Mouse (Mus musculus) embryonic facial prominence, embryonic 13.5 days (tissue): ENCODE measurements around the gene Mgrn1. TPM values are rescaled to one million over a fixed set of nuclear protein-coding genes. Genes with fewer than 3 reads are reported as not detected.

Source experiments
- ATAC-seq: fragments of 200-750 bp; cut with Nextera tagmentation; 2 replicates; pipeline ENCODE4 v1.8.0; 2017; ENCODE audit warnings: low read depth; ENCODE audit not compliant: insufficient number of reproducible peaks, insufficient read depth, low FRiP score, low TSS enrichment
- H3K27ac ChIP-seq: fragments of 300-500 bp; sonication (generic); 2 replicates; pipeline ENCODE4 v1.5.1; 2015; ENCODE audit warnings: moderate library complexity, mild to moderate bottlenecking, inconsistent platforms
- H3K27me3 ChIP-seq: fragments of 300-500 bp; sonication (generic); 2 replicates; pipeline ENCODE4 v1.6.1; 2015; ENCODE audit warnings: mild to moderate bottlenecking, inconsistent platforms
- H3K36me3 ChIP-seq: fragments of 300-500 bp; sonication (generic); 2 replicates; pipeline ENCODE4 v1.6.1; 2015; ENCODE audit warnings: mild to moderate bottlenecking, inconsistent platforms
- H3K4me1 ChIP-seq: fragments of 300-500 bp; sonication (generic); 2 replicates; pipeline ENCODE4 v1.6.1; 2015; ENCODE audit warnings: inconsistent platforms
- H3K4me2 ChIP-seq: fragments of 300-500 bp; sonication (generic); 2 replicates; pipeline ENCODE4 v1.6.1; 2015; ENCODE audit warnings: moderate library complexity, mild to moderate bottlenecking, inconsistent platforms
- H3K4me3 ChIP-seq: fragments of 300-500 bp; sonication (generic); 2 replicates; pipeline ENCODE4 v1.5.1; 2015; ENCODE audit warnings: mild to moderate bottlenecking, inconsistent platforms
- H3K9ac ChIP-seq: fragments of 300-500 bp; sonication (generic); 2 replicates; pipeline ENCODE4 v1.6.1; 2015; ENCODE audit warnings: mild to moderate bottlenecking, inconsistent platforms
- H3K9me3 ChIP-seq: fragments of 300-500 bp; sonication (generic); 2 replicates; pipeline ENCODE4 v1.6.1; 2016; ENCODE audit warnings: inconsistent platforms
- WGBS: fragments of 180-500 bp; shearing (Covaris S2); methylation state at CpG from one replicate; pipeline ENCODE4 v1.1.7; 2015; ENCODE audit warnings: mixed read lengths; 5-methylcytosine and 5-hydroxymethylcytosine counted together
- polyA plus RNA-seq: library from polyadenylated mRNA; unstranded; fragments of >200 nt; fragmentation: Nextera tagmentation; extraction: Ambion mirVana; gene quantifications from 2 replicates; pipeline ENCODE4 v1.2.1, GENCODE M21; 2015

Mgrn1 gene
- polyA plus RNA-seq, 1 experiment from 2014 or later: 87.7 TPM

DNA sequence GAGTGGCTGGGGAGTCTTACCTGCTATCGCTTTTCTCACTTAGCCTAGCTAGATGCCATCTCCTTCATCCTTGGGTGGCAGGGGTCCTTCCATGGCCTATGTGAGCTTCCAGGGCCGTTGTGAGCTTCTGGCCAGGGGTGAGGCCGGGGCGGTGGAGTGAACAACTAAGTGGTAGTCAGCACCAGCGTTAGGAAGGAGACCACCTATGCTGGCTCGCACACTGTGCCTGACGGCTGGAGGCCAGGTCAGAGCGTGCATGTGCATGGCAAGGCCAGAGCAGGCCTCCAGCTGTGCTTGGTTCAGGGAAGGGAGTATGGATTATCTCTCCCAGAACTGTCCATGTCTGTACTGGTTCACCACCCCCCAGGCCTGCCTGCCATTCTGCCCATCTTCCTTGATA lies 22.3 kb upstream of the Mgrn1 start:
- H3K4me3 ChIP-seq: no peak overlapping the region
- no peaks in the 10 kb centered on the region for H3K27me3 ChIP-seq
- 83% methylated on average over 8 of the region's 8 CpGs for WGBS
- H3K9ac ChIP-seq: no peak overlapping the region
- no peak overlapping the region for H3K4me2 ChIP-seq
- no peaks in the 10 kb centered on the region for H3K36me3 ChIP-seq
- H3K9me3 ChIP-seq: no peaks in the 10 kb centered on the region
- no peak overlapping the region for H3K27ac ChIP-seq
- no peaks in the 10 kb centered on the region for H3K4me1 ChIP-seq
- ATAC-seq: no peak

DNA sequence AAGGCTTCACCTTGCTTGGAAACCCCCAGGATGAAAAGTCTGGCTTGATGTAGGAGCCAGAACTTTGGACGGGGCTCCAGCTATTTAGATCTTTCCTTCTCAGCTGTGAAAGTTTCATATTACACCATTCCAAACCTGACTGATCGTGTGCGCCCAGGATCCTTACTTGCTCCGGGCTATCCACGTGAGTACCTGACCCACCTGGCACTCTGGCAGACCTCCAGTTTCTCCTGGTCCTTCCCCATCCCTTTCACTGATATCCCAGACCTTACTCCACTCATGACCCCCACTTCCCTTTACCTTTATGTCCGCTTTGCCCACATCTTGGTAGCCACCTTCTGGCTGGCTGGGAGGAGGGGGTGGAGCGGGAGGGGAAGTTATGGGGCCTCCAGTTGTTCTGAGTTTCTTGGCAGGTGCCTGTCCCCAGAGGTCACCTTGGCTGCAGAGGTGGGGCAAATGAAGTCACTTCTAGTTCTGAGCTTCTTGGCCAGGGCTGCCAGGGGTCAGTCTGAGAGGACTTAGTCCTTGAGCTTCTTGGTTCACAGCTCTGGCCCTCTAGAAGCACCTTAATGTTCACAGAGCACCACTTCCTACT lies 19.9 kb upstream of the Mgrn1 start:
- H3K9ac ChIP-seq: no peak overlapping the region
- H3K4me2 ChIP-seq: no peak overlapping the region
- no peak for ATAC-seq
- H3K27me3 ChIP-seq: no peaks in the 10 kb centered on the region
- 44% methylated on average over 7 of the region's 7 CpGs for WGBS
- H3K4me3 ChIP-seq: no peak overlapping the region
- H3K27ac ChIP-seq: no peak overlapping the region
- H3K36me3 ChIP-seq: peaks cover 19% of the 10 kb centered on the region
- H3K9me3 ChIP-seq: no peaks in the 10 kb centered on the region
- H3K4me1 ChIP-seq: no peaks in the 10 kb centered on the region

DNA sequence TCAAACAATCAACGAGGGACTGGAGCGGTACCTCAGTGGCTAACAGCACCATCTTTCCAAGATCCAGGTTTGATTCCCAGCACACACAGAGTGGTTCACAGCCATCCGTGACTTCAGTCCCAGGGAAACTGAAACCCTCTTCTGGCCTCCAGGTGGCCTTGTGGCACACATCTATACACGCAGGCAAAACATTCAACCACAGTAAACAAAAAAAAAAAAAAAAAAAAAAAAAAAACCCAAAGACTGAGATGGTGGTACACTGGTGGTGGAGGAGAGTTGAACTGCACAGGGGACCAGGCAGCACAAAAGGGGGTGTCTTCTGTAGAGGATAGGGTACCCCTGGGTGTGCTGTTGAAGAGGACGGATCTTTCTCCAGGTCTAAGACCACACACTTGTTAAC lies 15.6 kb upstream of the Mgrn1 start:
- Histone ChIP-seq H3K4me2 (no peak overlapping the region), H3K27ac (no peak overlapping the region), H3K4me1 (no peaks in the 10 kb centered on the region), H3K9me3 (no peaks in the 10 kb centered on the region), H3K27me3 (no peaks in the 10 kb centered on the region), H3K36me3 (peaks cover 50% of the 10 kb centered on the region), H3K4me3 (no peak overlapping the region), H3K9ac (no peak overlapping the region)
- no peak for ATAC-seq
- WGBS: 86% methylated on average over 5 of the region's 5 CpGs

DNA sequence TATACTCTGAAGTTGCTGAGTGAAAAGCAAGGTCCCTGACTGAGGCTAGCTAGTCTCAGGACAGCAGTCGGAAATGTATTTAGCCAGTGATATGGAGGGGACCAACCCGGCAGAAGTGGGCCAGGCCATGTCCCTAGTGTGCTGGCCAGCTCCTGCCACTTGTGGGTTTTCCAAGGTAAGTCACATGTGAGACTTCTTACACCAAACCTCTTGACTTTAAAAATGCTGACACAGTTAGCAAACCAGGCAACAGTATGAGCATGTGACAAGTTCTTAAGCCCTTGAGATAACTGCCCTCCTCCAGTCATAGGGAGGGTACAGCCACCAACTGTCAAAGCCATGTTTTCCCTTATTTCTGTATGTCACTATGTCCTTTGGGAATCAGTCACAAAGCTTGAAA lies 14.1 kb upstream of the Mgrn1 start:
- H3K9ac ChIP-seq: no peak overlapping the region
- peaks cover 60% of the 10 kb centered on the region for H3K36me3 ChIP-seq
- H3K27ac ChIP-seq: no peak overlapping the region
- no peak overlapping the region for H3K4me2 ChIP-seq
- peaks cover 14% of the 10 kb centered on the region for H3K4me1 ChIP-seq
- no peak for ATAC-seq
- H3K27me3 ChIP-seq: no peaks in the 10 kb centered on the region
- WGBS: 87% methylated on average over 2 of the region's 2 CpGs
- H3K4me3 ChIP-seq: no peak overlapping the region
- H3K9me3 ChIP-seq: no peaks in the 10 kb centered on the region

DNA sequence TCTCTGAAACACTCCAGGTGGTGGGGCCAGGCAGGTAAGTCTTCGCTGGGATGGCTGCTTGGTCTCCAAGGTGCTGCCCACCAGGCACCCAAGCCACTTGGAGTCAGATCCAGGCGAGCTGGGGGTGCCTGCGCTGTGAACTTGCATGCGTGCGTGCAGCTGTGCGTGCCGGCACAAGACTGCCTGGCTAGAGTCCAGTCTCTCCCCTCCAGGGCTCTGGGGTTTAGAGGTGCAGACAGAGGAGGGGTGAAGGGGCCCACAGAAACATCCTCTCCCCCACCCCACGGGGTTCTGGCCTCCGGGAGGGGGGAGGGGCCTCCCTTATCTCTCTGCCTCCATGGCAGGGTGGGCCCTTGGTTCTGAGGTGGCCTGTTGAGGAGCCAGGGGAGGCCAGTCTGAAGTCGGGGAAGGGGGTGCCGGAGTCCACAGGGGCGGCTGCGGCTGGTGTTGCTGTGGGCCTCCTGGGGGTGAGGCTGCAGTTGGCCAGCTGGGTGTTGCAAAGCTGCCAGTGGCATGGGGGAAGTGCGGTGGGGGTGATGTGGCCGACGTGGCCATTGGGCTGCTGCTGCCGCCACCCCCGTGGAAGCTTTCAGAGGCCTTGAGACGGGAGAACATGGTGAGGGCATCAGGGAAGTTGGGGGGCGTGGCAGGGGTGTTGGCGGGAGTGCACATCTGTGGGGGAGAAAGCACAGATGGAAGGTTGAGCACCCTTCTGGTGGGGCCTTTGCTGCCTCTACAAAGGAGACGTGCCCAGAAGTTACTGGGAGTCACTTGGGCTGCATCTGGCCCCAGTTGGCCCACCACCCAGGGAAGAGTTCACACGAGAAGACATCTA lies 10.6 kb upstream of the Mgrn1 start:
- Histone ChIP-seq H3K27me3 (no peaks in the 10 kb centered on the region), H3K4me3 (no peak overlapping the region), H3K27ac (no peak overlapping the region), H3K9me3 (no peaks in the 10 kb centered on the region), H3K36me3 (peaks cover 45% of the 10 kb centered on the region), H3K4me2 (no peak overlapping the region), H3K4me1 (peaks cover 31% of the 10 kb centered on the region), H3K9ac (0 out of 2 replicates have a peak overlapping the region, but pooled peaks have one; percentile 1)
- no peak for ATAC-seq
- 84% methylated on average over 23 of the region's 23 CpGs for WGBS

DNA sequence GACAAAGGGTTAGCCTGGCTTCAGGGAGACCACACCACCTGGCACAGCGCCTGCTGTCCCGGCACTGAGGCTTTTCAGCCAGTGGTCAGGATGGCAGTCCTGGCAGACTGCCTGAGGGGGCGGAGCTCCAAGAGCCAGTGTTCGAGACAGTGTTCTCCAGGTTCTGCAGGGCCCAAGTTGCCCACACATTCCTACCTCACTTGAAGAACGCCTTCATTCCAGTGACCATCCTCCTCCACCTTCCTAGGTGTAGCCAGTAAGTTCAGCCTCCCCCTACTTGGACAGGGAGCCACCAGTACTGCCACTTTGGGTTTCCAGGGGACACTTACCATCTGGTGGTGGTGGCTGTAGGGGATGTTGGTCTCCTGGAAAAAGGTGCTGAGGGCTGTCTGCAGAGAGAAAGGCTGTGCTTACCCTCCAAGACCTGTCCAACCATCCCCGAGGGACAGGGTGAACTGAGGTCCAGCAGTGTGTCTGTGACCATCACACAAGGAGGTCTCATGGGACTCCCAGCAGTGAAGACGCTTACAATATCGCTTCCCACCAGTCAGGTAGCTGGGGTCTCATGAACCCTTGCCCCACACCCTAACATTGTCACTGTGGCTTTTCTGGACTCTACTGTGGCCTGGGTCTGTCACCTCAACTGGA lies 9.9 kb upstream of the Mgrn1 start:
- H3K9me3 ChIP-seq: no peaks in the 10 kb centered on the region
- peaks cover 41% of the 10 kb centered on the region for H3K36me3 ChIP-seq
- H3K4me3 ChIP-seq: no peak overlapping the region
- 84% methylated on average over 8 of the region's 8 CpGs for WGBS
- 0 out of 2 replicates have a peak overlapping the region, but pooled peaks have one; percentile 1 for H3K9ac ChIP-seq
- no peaks in the 10 kb centered on the region for H3K27me3 ChIP-seq
- no peak overlapping the region for H3K27ac ChIP-seq
- no peak overlapping the region for H3K4me2 ChIP-seq
- ATAC-seq: no peak
- peaks cover 32% of the 10 kb centered on the region for H3K4me1 ChIP-seq

DNA sequence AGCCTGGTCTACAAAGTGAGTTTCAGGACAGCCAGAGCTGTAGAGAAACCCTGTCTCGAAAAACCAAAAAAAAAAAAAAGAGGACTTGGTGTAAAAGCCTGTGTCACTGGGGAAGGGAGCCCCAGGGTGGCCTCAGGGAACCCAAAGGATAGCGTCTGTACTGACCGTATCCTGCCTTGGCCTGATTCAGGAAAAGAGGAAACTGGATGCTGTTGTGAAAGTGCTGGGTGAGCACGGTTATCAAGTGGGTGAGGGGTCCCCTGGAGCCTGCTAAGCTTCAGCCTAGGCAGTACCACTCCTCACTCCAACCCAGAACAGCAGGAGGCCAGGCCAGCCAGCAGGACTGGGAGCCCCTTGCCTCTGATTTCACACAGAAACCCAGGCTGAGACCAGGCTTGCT lies 8.9 kb upstream of the Mgrn1 start:
- Histone ChIP-seq H3K9ac (peak overlapping the region; percentile 89; the same call in 1 of the 2 replicates), H3K4me3 (peak overlapping the region; percentile 83), H3K9me3 (no peaks in the 10 kb centered on the region), H3K36me3 (peaks cover 35% of the 10 kb centered on the region), H3K27me3 (no peaks in the 10 kb centered on the region), H3K4me1 (peaks cover 41% of the 10 kb centered on the region), H3K27ac (peak overlapping the region; percentile 100), H3K4me2 (peak overlapping the region; percentile 68)
- ATAC-seq: no peak
- WGBS: 81% methylated on average over 4 of the region's 4 CpGs

DNA sequence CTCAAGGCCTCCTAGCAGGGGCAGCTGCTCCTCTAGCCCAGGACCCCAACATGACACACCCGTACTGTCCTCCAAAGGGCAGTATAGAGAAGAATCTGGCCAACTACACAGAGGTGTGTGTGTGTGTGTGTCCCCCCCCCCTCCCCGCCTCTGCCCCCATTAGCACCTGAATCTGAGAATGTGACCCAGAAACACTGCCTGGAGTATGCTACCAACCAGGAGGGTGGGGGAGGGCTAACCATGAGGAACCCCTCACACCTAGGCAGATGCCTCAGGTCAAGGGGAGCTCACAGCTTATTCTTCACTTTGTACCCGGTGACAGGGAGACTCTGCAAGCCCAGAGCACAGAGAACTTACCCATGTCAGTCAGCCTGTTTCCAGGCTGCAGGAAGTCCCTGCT lies 8.3 kb upstream of the Mgrn1 start:
- Histone ChIP-seq H3K9ac (peak overlapping the region; percentile 89), H3K27ac (peak overlapping the region; percentile 100)

DNA sequence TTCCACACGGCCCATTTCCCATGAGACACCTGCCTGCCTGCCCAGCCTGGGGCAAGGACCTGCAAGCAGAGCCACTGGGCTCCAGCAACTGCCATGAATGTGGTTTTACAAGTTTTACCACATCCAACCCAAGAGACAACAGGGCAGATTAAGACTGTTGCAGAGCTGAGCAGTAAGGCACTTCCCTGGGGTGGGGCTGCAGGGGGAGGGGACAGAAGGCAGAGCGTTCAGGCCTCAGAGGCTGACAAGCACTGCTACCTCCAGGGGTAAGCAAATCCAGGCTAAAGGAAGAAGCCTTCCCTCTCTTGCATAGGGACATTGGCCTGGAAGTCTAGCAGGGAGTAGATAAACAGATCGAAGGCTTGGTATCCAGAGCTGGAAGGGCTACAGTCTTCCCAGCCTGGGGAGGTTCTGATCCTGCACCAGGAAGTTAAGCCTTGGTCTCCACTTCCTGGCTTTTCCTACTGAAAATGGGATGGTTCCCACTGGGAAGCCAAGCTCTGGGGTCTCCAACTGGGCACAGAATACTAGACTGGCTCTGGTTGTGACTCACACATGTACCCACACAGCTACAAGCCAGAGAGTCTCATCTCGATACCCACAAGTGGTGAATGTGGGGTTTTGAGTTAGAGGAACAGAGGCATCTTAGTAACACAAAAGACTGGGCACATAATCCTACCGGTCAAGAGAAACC lies 7.7 kb upstream of the Mgrn1 start:
- no peaks in the 10 kb centered on the region for H3K27me3 ChIP-seq
- no peaks in the 10 kb centered on the region for H3K9me3 ChIP-seq
- peaks cover 41% of the 10 kb centered on the region for H3K4me1 ChIP-seq
- peak overlapping the region; percentile 89 for H3K9ac ChIP-seq
- peaks cover 32% of the 10 kb centered on the region for H3K36me3 ChIP-seq
- peak overlapping the region; percentile 100 for H3K27ac ChIP-seq
- H3K4me3 ChIP-seq: peak overlapping the region; percentile 83
- WGBS: 19% methylated on average over 5 of the region's 5 CpGs
- no peak for ATAC-seq
- peak overlapping the region; percentile 68 for H3K4me2 ChIP-seq

More for the DNA sequence above, 8.3 kb upstream of the Mgrn1 start:
- Histone ChIP-seq H3K4me2 (peak overlapping the region; percentile 68), H3K4me3 (peak overlapping the region; percentile 83), H3K27me3 (no peaks in the 10 kb centered on the region), H3K36me3 (peaks cover 35% of the 10 kb centered on the region), H3K9me3 (no peaks in the 10 kb centered on the region), H3K4me1 (peaks cover 41% of the 10 kb centered on the region)
- no peak for ATAC-seq
- WGBS: 73% methylated on average over 3 of the region's 3 CpGs

DNA sequence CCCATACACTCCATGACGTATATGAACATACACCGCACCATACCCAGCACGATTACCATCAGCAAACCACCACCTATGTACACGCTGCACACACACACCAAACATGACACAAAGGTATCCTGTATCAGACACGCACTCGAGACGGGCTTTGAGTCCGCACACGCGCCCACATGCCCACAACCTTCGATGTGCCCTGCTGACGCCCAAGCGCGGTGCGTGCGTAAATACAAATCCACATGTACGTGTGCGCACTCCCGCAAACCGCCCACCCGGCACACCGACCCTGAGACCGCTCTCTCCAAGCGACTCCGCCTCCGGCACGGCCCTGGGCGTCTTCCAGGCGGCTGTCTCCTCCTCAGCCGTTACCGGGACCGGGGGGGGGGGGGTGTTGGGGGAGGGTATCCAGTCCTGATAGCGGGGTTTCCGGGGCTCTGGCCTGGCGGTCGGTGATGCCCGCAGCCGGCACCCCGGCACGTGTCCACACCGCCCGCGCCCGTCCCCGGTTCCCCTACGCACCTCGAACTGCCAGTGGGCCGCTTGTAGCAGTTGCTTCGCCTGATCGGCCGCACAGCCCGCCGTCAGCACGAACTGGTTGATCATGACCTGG lies 6.8 kb upstream of the Mgrn1 start:
- H3K27ac ChIP-seq: peak overlapping the region; percentile 100
- peaks cover 23% of the 10 kb centered on the region for H3K36me3 ChIP-seq
- no peak; the same call in 1 of the 2 replicates for ATAC-seq
- H3K9ac ChIP-seq: peak overlapping the region; percentile 89
- no peaks in the 10 kb centered on the region for H3K27me3 ChIP-seq
- under 1% methylated on average over 53 of the region's 54 CpGs for WGBS
- H3K4me1 ChIP-seq: peaks cover 41% of the 10 kb centered on the region
- H3K4me2 ChIP-seq: peak overlapping the region; percentile 68
- H3K4me3 ChIP-seq: peak overlapping the region; percentile 83
- H3K9me3 ChIP-seq: no peaks in the 10 kb centered on the region

DNA sequence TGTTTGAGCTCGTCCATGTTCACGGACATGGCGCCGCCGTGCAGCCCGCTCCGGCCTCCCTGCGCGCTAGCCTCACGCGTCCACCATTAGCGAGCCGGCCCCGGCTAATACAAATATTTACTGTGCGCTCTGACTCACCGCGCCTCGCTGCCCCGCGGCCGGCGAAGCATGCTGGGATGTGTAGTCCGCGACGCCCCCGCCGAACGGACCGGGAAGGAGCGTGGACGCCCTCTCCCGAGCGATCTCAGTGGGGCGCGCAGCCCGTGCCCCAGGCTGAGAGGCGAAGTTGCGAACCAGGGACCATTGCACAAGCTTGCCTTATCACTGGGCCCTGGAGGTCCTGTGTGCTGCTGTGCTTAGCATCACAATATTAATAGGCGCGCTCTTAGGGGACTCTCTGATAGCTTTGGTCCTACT lies 6.3 kb upstream of the Mgrn1 start:
- peak; percentile 68 for ATAC-seq
- peaks cover 18% of the 10 kb centered on the region for H3K36me3 ChIP-seq
- peak overlapping the region; percentile 89 for H3K9ac ChIP-seq
- under 1% methylated on average over 40 of the region's 40 CpGs for WGBS
- no peaks in the 10 kb centered on the region for H3K27me3 ChIP-seq
- H3K4me2 ChIP-seq: peak overlapping the region; percentile 68
- peak overlapping the region; percentile 100 for H3K27ac ChIP-seq
- peak overlapping the region; percentile 83 for H3K4me3 ChIP-seq
- H3K4me1 ChIP-seq: peaks cover 41% of the 10 kb centered on the region
- no peaks in the 10 kb centered on the region for H3K9me3 ChIP-seq
